Mouse (Mus musculus) CH12.LX (cell line): ENCODE measurements around the gene Krtap19-3. TPM values are rescaled to one million over a fixed set of nuclear protein-coding genes. Genes with fewer than 3 reads are reported as not detected.

ENCODE experiments used
- DNase-seq: peaks from one replicate; pipeline ENCODE4 v3.0.0-alpha.2; 2013; ENCODE audit errors: extremely low read depth
- H3K27ac ChIP-seq: 2 replicates; pipeline ENCODE4 v1.5.1; 2012; ENCODE audit warnings: low read depth, mild to moderate bottlenecking, control low read depth, moderate library complexity; ENCODE audit not compliant: insufficient read depth
- H3K27me3 ChIP-seq: replicated peaks from 2 replicates; pipeline ENCODE3; 2012; ENCODE audit warnings: inconsistent platforms
- H3K36me3 ChIP-seq, 2 experiments: replicated peaks in 1 of 2; 2 replicates each; pipeline versions ENCODE3 to v1.6.1; 2012; ENCODE audit warnings: inconsistent platforms in 1 of 2, low read length in 1 of 2, mild to moderate bottlenecking in 1 of 2, mixed read lengths in 1 of 2, moderate library complexity in 1 of 2; ENCODE audit not compliant: control insufficient read depth in 1 of 2, insufficient read depth in 1 of 2
- H3K4me1 ChIP-seq, 2 experiments: 2 replicates each; pipeline ENCODE4 v1.6.1; 2012; ENCODE audit warnings: inconsistent platforms in 1 of 2, moderate library complexity in 1 of 2; ENCODE audit not compliant: insufficient read depth in 2 of 2, control insufficient read depth in 1 of 2
- H3K4me2 ChIP-seq: 2 replicates; pipeline ENCODE4 v1.6.1; 2012; ENCODE audit warnings: low read depth, mild to moderate bottlenecking, control low read depth; ENCODE audit not compliant: poor library complexity, insufficient read depth, severe bottlenecking
- H3K4me3 ChIP-seq, 3 experiments: fragments of 150-350 bp in 1 of 3; sonication (generic) in 1 of 3; replicated peaks in 1 of 3; 2 replicates each; pipeline versions ENCODE3 to v1.5.1; 2011 to 2012; ENCODE audit warnings: low read depth in 2 of 3, low read length in 2 of 3, mild to moderate bottlenecking in 2 of 3, moderate library complexity in 2 of 3, control low read depth in 1 of 3, improper control_type of control experiment in 1 of 3, inconsistent platforms in 1 of 3, mixed read lengths in 1 of 3; ENCODE audit not compliant: poor library complexity in 1 of 3
- H3K79me2 ChIP-seq: replicated peaks from 2 replicates; pipeline ENCODE4 v1.6.1; 2012; ENCODE audit warnings: mild to moderate bottlenecking, moderate library complexity; ENCODE audit not compliant: control insufficient read depth, poor library complexity, insufficient read depth, severe bottlenecking; ENCODE audit errors: extremely low read depth
- H3K9ac ChIP-seq: 2 replicates; pipeline ENCODE4 v1.6.1; 2012; ENCODE audit warnings: low read depth, mild to moderate bottlenecking, control low read depth, moderate library complexity; ENCODE audit not compliant: insufficient read depth
- H3K9me3 ChIP-seq: replicated peaks from 2 replicates; pipeline ENCODE3; 2012; ENCODE audit warnings: low read length, inconsistent platforms, mixed read lengths
- BHLHE40 ChIP-seq: IDR thresholded peaks from 2 replicates; pipeline ENCODE4 v1.6.1; 2011; ENCODE audit warnings: mild to moderate bottlenecking, low read depth, low read length, improper control_type of control experiment
- CHD1 ChIP-seq: IDR thresholded peaks from 2 replicates; pipeline ENCODE4 v1.6.1; 2012; ENCODE audit warnings: low read depth, low read length, improper control_type of control experiment, inconsistent platforms
- CTCF ChIP-seq, 2 experiments: IDR thresholded peaks in 1 of 2; conservative IDR thresholded peaks in 1 of 2; 2 replicates each; pipeline ENCODE4 v1.5.1; 2011 to 2012; ENCODE audit warnings: low read depth in 2 of 2, low read length in 2 of 2, improper control_type of control experiment in 1 of 2, inconsistent platforms in 1 of 2, mild to moderate bottlenecking in 1 of 2, moderate library complexity in 1 of 2
- E2F4 ChIP-seq: IDR thresholded peaks from 2 replicates; pipeline ENCODE4 v1.6.1; 2011; ENCODE audit warnings: low read depth, low read length, improper control_type of control experiment; ENCODE audit not compliant: insufficient replicate concordance
- ELF1 ChIP-seq: IDR thresholded peaks from 2 replicates; pipeline ENCODE4 v1.6.1; 2014; ENCODE audit warnings: low read depth, mild to moderate bottlenecking, inconsistent platforms, low read length, improper control_type of control experiment
- EP300 ChIP-seq: IDR thresholded peaks from 2 replicates; pipeline ENCODE4 v1.6.1; 2011; ENCODE audit warnings: low read length, improper control_type of control experiment
- HCFC1 ChIP-seq: IDR thresholded peaks from 2 replicates; pipeline ENCODE4 v1.6.1; 2012; ENCODE audit warnings: low read depth, mild to moderate bottlenecking, inconsistent platforms, low read length, improper control_type of control experiment
- JUN ChIP-seq: IDR thresholded peaks from 2 replicates; pipeline ENCODE4 v1.6.1; 2011; ENCODE audit warnings: low read depth, mild to moderate bottlenecking, low read length, improper control_type of control experiment, moderate library complexity; ENCODE audit not compliant: insufficient read depth
- MAFK ChIP-seq: IDR thresholded peaks from 2 replicates; pipeline ENCODE4 v1.6.1; 2011; ENCODE audit warnings: low read length, improper control_type of control experiment; ENCODE audit not compliant: insufficient replicate concordance
- MAX ChIP-seq: IDR thresholded peaks from 2 replicates; pipeline ENCODE4 v1.6.1; 2011; ENCODE audit warnings: low read length, improper control_type of control experiment
- MYC ChIP-seq: IDR thresholded peaks from 2 replicates; pipeline ENCODE4 v1.6.1; 2011; ENCODE audit warnings: low read depth, mild to moderate bottlenecking, improper control_type of control experiment, low read length
- RAD21 ChIP-seq: IDR thresholded peaks from 2 replicates; pipeline ENCODE4 v1.6.1; 2011; ENCODE audit warnings: low read depth, mild to moderate bottlenecking, low read length, improper control_type of control experiment, moderate library complexity
- RCOR1 ChIP-seq: conservative IDR thresholded peaks from 2 replicates; pipeline ENCODE4 v1.6.1; 2012; ENCODE audit warnings: low read depth, mild to moderate bottlenecking, inconsistent platforms, low read length, improper control_type of control experiment
- SIN3A ChIP-seq: IDR thresholded peaks from 2 replicates; pipeline ENCODE4 v1.6.1; 2012; ENCODE audit warnings: low read length, improper control_type of control experiment, inconsistent platforms
- USF1 ChIP-seq: IDR thresholded peaks from 2 replicates; pipeline ENCODE4 v1.6.1; 2014; ENCODE audit warnings: low read depth, mild to moderate bottlenecking, inconsistent platforms, low read length, improper control_type of control experiment
- USF2 ChIP-seq: conservative IDR thresholded peaks from 2 replicates; pipeline ENCODE4 v1.6.1; 2011; ENCODE audit warnings: low read depth, low read length, improper control_type of control experiment
- ZKSCAN1 ChIP-seq: IDR thresholded peaks from 2 replicates; pipeline ENCODE4 v1.6.1; 2012; ENCODE audit warnings: low read depth, inconsistent platforms, low read length, improper control_type of control experiment, borderline replicate concordance
- ZMIZ1 ChIP-seq: IDR thresholded peaks from 2 replicates; pipeline ENCODE4 v1.6.1; 2012; ENCODE audit warnings: low read depth, mild to moderate bottlenecking, inconsistent platforms, low read length, improper control_type of control experiment
- ZNF384 ChIP-seq: IDR thresholded peaks from 2 replicates; pipeline ENCODE4 v1.6.1; 2012; ENCODE audit warnings: low read depth, low read length, improper control_type of control experiment, inconsistent platforms
- dilution Hi-C: fragments of 300-500 bp; cut with MboI; formaldehyde crosslinking; loops from 2 replicates; pipeline ENCODE4 v1.14.3; 2020; ENCODE audit warnings: low sequenced_read_pairs; ENCODE audit not compliant: extremely low pct_unique_long_range_greater_than_20kb, extremely low pct_ligation_motif_present
- in situ Hi-C: fragments of 300-500 bp; cut with MboI; formaldehyde crosslinking; loops from 3 replicates; pipeline ENCODE4 v1.14.3; 2019; ENCODE audit warnings: low sequenced_read_pairs, low pct_ligation_motif_present, low pct_unique_long_range_greater_than_20kb, mixed read lengths
- polyA plus RNA-seq: library from polyadenylated mRNA; unstranded; fragments of >175 nt; gene quantifications from 2 replicates; pipeline ENCODE4 v1.2.1, GENCODE M21; 2012; ENCODE audit warnings: low read depth; ENCODE audit not compliant: insufficient read length
- total RNA-seq, 2 experiments: library from RNA; depleted of rRNA; stranded (reverse); fragments of 300-350 nt in 1 of 2; fragments of >200 nt in 1 of 2; gene quantifications; 2 replicates each; pipeline ENCODE4 v1.2.3; 2012 to 2014

The Krtap19-3 gene
- total RNA-seq (2012; rRNA removed) = not detected in 2 replicates
- total RNA-seq (2014; rRNA removed) = not detected in 2 replicates
- not detected in 2 replicates for polyA plus RNA-seq

DNA sequence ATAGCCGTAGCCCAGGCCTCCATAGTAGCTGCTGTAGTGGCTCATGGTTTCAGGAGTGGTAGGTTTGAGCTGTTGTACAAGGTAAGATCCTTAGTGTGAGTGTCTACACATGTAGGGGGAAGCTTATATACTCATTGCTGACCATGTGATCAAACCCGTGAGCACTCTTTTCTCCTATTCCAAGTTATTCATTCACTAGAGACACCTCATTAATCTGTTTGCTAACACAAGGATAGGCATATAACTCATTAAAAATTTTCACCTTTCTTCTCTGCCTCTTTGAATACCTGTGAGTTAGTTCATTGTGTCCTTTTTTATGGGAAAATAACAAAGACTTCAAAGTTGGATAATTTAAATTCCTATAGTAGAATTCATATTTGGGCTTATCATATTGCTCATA is at the start of gene Krtap19-3:
Gene Krtap19-3 (minus strand): TSS at position 101 of the 400 bp plus-strand sequence.
- Histone ChIP-seq H3K4me3 (no peak within 1 kb of the TSS), H3K27ac (no peak within 1 kb of the TSS), H3K4me1 (no peaks in the 10 kb centered on the region), H3K36me3 (no peaks in the 10 kb centered on the region), H3K79me2 (no peaks in the 10 kb centered on the region), H3K27me3 (no peaks in the 10 kb centered on the region), H3K4me2 (no peak within 1 kb of the TSS), H3K9me3 (peaks cover 21% of the 10 kb centered on the region), H3K9ac (no peak within 1 kb of the TSS)
- no peak for DNase-seq
- dilution Hi-C loops (no loop called here), in situ Hi-C loops (no loop called here)
- TF ChIP-seq ELF1 = no peak
- no peak for TF ChIP-seq JUN
- no peak for TF ChIP-seq MAX
- TF ChIP-seq ZMIZ1 = no peak
- no peak for TF ChIP-seq BHLHE40
- TF ChIP-seq RCOR1 = no peak
- TF ChIP-seq USF1 = no peak

DNA sequence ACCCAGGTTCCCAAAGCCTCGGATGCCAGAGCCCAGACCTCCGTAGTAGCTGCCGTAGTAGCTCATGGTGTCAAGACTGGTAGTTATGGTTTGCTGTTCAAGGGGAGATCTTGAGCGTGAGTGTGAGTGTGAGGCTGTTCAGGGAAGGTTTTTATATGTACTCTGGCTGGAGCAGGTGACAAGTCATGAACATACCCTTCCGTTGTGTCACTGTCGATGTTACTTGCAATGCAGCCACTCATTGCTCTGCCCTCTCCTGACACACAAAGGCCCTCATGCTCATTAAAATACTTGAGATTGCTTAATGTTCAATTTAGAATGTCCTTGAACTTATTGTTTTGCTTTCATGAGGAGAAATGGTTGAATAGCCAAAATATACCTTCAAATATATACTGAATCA is 18.5 kb upstream of the Krtap19-3 start, which contains the start of gene Krtap19-5:
Gene Krtap19-5 (minus strand): TSS at position 101 of the 400 bp plus-strand sequence.
- H3K4me2 ChIP-seq = no peak within 1 kb of the TSS
- H3K4me3 ChIP-seq = no peak within 1 kb of the TSS
- no peaks in the 10 kb centered on the region for H3K4me1 ChIP-seq
- H3K27me3 ChIP-seq = no peaks in the 10 kb centered on the region
- no peaks in the 10 kb centered on the region for H3K36me3 ChIP-seq
- no peak within 1 kb of the TSS for H3K9ac ChIP-seq
- dilution Hi-C loops (no loop called here), in situ Hi-C loops (no loop called here)
- TF ChIP-seq ELF1 = no peak
- no peak for TF ChIP-seq EP300
- TF ChIP-seq JUN = no peak
- H3K27ac ChIP-seq = no peak within 1 kb of the TSS
- no peak for DNase-seq
- H3K79me2 ChIP-seq = no peaks in the 10 kb centered on the region
- peaks cover 67% of the 10 kb centered on the region for H3K9me3 ChIP-seq

- TF ChIP-seq USF2 (no peak), EP300 (no peak), ZNF384 (no peak), RCOR1 (no peak), RAD21 (no peak), E2F4 (no peak), ZMIZ1 (no peak), HCFC1 (no peak), ELF1 (no peak), ZKSCAN1 (no peak), MYC (no peak), CTCF (conservative IDR thresholded peaks at IDR 0.05 in 1 of 2, IDR thresholded peaks at IDR 0.05 in 1 of 2; ENCODE audit: low read depth in 2 of 2, low read length in 2 of 2) (no peak), MAFK (no peak), SIN3A (no peak), CHD1 (no peak)
- in situ Hi-C loops (no loop called here), dilution Hi-C loops (no loop called here)
- no peak overlapping the region for H3K4me2 ChIP-seq
- no peak overlapping the region for H3K4me3 ChIP-seq
- H3K9ac ChIP-seq = no peak overlapping the region
- H3K9me3 ChIP-seq = peaks cover 45% of the 10 kb centered on the region
- DNase-seq = no peak
- no peaks in the 10 kb centered on the region for H3K4me1 ChIP-seq
- H3K27ac ChIP-seq = no peak overlapping the region
- no peaks in the 10 kb centered on the region for H3K27me3 ChIP-seq
- H3K79me2 ChIP-seq = no peaks in the 10 kb centered on the region
- H3K36me3 ChIP-seq = no peaks in the 10 kb centered on the region
Observed at GRCm38 (mm10) chr16:88886870-88887269, 9.0 kb upstream of the Krtap19-3 start.
